Mouse (Mus musculus): ENCODE measurements around the gene Sdhb.

DNA sequence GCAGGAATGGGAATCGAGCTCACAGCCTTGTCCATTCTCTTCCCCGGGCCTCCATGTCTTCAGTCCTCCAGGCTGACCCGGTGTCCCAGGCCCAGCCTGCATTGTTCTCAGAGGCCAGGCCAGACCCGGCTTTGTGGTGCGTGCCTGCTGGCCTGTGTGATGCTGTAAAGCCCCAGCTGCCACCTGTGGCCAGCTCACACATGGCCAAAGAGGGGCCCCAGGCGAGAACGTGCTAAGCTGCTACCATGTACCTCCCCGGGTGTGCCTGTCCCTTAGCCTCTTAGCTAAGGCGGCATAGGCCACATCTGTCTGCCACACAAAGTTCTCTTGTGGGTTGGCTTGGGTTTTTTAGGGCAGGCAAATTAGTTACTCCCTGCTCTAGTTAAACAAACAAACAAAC, 25.4 kb upstream of the Sdhb start:
- TF ChIP-seq POLR2A (IDR thresholded peaks at IDR 0.05; ENCODE audit: borderline replicate concordance, control insufficient read depth, low read depth, low read length) (no peak), CTCF (IDR thresholded peaks at IDR 0.05; ENCODE audit: control insufficient read depth, insufficient read depth, low read length) (no peak)
